Mouse (Mus musculus): ENCODE results near the gene Pinlyp. TPM values are rescaled to one million over a fixed set of nuclear protein-coding genes. Genes with fewer than 3 reads are reported as not detected.

The Pinlyp gene
- total RNA-seq, 2 experiments from 2014 or later = not detected

GRCm38 (mm10) chr7:24563191-24563836, 17.4 kb upstream of the Pinlyp start:
- no peak for DNase-seq (ENCODE audit: low spot score in 2 of 2)

DNA sequence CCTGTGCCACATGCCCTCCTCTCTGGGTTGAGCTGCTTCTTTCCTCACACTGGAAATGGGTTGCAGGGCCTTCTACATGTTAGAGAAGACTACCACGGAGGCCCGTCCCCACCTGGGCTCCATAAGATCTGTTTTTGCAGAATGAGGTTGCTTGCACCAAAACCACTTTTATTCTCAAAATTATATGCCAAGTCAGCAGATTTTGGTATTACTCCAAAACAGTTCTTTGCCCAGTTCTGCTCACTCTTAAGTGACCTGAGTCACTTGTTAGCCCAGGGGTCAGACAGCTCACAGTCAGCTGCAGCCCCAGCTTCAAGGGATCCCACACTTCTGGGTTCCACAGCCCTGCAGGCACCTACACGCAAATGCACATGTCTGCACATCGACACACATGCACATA, 15.5 kb upstream of the Pinlyp start:
- no peak for DNase-seq (ENCODE audit: low spot score in 2 of 2)

DNA sequence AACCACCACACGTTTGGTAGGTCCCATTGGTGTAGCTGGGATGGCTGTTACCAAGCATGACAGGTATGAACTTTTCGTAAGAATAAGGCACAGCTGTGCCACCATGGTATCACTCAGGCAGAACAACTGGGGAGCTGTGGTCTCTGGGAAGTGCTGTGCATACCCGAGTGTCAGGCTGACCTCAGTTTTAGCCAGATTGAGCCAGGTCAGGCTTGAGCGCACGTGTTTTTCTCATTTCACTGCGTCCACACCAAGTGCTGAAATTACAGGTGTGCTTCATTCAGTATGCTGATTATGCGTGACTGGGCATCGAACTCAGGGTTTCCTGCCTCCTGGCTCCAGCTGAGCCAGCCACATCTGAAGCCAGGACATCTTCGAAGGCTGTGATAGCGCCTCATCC, 9.9 kb upstream of the Pinlyp start:
- no peak for DNase-seq (ENCODE audit: low spot score in 2 of 2)

DNA sequence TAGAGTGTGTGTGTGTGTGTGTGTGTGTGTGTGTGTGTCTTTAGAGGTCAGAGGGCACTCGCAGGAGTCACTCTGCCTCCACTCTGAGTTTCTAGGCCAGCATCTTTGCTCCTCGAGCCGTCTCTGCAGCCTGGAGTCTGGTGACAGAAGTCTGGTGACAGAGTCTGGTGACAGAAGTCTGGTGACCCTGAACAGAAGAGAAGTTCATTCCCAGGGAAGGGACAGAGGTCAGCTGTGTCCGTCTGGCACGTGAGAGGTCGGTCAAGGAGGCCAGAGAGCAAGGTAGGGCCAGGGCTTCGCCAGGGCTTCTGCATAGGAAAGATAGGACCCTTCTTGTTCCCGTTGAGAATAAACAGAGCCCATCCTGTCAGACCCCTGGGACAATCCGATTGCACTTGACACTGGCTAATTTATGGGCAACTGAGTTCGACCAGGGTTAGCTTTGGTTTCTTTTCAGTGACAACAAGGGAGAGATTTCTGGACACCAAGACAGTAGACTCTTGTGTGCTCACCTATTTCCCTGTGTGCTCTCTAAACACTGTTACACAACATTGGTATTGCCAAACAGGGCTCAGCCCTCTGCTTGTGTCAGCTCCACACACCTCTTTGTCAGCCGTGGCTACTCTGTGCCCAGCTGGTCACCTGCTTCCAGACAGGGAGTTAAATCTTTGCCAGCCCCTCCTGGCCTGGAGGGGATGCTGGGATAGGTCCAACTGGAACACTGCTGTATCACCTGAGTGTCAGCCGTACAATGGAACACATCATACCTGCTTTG, 6.3 kb upstream of the Pinlyp start:
- DNase-seq (ENCODE audit: low spot score in 2 of 2) = no peak

- DNase-seq (ENCODE audit: low spot score in 2 of 2) = no peak
These were observed 1.7 kb upstream of the Pinlyp start for GRCm38 (mm10) chr7:24547534-24548036.

- peak; percentile 98 to 100 for DNase-seq (ENCODE audit: low spot score in 2 of 2)
These were observed 894 bp upstream of the Pinlyp start for GRCm38 (mm10) chr7:24546634-24547389.

DNA sequence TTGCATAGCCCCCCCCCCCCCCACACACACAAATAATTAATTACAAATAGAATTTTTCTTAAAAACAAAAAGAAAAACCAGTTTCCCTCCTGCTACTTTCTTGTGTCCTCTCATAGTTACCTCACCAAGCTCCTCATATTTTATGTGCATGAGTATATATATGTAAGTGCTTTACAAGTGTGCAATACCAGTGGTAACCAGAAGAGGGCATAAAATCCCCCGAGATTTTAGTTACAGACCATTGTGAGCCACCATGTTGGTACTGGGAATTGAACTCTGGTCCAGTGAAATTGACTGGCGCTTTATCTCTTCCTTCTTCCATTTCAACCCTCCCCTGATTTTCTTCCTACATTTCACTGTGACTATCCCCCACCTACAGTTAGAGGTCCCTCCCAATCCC, 1.4 kb downstream of the Pinlyp start:
- no peak for DNase-seq (ENCODE audit: low spot score in 2 of 2)

- no peak for DNase-seq (ENCODE audit: low spot score in 2 of 2)
These were observed 6.2 kb downstream of the Pinlyp start for GRCm38 (mm10) chr7:24539686-24540085.

GRCm38 (mm10) chr7:24538701-24539100, 7.2 kb downstream of the Pinlyp start:
- DNase-seq (ENCODE audit: low spot score in 2 of 2) = no peak

GRCm38 (mm10) chr7:24538154-24538553, 7.8 kb downstream of the Pinlyp start:
- peak; percentile 29 to 67 for DNase-seq (ENCODE audit: low spot score in 2 of 2)

DNA sequence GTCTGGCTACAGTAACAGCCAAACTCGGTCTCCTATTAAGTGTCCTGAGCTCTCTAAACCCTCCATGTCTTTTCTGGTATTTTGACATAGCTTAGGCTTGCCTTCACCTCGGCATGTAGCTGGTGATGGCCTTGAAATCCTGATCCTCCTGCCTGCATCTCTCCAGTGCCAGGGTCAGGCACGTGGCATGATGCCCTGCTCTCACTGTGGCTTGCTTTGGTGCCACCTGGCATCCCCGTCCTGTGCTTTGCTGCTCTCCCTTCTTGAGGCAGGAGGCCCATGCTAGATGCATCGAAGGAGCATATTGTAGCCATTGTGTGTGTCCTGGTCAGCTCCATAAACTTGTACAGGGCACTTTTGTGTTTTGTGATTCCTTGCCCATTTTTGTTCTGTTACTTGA, 8.3 kb downstream of the Pinlyp start:
- no peak for DNase-seq (ENCODE audit: low spot score in 2 of 2)

DNA sequence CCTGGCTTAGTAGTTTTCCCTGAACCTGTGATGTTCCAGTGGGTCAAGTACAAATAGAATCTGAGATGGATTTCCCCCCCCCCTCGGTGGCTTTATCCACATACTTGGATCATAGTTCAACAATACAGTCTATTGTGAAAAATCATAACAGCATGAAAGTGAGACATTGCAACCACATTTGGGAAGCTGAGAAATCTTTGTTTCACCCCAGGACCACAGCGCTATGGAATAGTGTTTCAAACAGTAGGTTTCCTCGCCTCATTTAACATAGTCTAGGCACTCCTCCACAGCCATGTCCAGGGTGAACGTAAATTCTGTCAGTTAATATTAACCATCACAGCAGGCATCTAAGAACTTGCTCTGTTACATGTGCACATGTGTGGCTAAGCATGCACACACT, 8.8 kb downstream of the Pinlyp start:
- DNase-seq (ENCODE audit: low spot score in 2 of 2) = no peak

DNA sequence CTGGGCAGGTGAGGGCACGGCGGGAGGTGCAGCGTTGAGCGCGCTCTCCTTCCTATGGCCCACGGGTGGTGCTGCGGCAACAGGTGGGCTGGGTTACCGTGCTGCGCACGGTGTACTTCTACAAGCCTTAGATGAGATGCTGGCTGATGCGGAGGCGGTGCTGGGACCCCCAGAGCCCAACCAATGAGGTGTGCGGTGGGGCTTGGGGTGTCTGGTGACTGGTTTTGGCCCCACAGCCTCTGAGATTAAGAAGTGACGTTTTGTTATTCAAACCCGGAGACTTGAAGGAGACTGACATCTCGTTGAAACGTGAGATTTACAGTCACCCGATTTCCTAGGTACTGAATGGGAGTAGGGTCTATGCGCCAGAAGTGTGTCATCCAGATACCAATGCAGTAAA, 11.6 kb downstream of the Pinlyp start:
- DNase-seq (ENCODE audit: low spot score in 2 of 2) = no peak

DNA sequence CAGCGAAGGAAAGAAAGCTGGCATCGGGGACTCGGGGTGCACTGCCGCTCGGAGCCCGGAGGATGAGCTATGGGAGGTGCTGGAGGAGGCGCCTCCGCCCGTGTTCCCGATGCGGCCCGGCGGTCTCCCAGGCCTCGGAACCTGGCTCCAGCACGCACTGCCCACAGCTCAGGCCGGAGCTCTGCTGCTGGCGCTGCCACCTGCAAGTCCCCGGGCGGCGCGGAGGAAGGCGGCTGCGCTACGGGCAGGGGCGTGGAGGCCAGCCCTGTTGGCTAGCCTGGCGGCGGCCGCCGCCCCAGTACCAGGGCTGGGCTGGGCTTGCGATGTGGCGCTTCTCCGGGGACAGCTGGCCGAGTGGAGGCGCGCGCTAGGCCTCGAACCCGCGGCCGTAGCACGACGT, 12.1 kb downstream of the Pinlyp start:
- DNase-seq (ENCODE audit: low spot score in 2 of 2) = no peak

DNA sequence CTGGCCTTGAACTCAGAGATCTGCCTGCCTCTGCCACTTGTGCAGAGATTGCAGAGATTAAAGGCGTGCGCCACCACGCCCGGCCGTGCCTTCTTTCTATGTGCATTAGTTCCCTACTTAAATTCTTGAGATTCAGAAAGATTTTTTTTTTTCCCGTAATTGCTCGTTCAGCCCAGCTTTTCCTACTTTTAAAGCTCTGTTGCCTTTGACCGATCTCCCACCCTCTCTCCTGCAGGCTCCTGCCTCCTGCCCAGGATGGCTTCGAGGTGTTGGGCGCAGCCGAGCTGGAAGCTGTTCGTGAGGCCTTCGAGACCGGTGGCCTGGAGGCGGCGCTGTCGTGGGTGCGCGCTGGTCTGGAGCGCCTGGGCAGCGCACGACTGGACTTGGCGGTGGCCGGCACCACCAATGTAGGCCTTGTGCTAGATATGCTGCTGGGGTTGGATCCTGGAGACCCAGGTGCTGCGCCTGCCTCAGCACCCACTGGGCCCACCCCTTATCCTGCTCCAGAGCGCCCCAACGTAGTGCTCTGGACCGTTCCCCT, 12.8 kb downstream of the Pinlyp start:
- no peak for DNase-seq (ENCODE audit: low spot score in 2 of 2)

GRCm38 (mm10) chr7:24531211-24531971, 14.5 kb downstream of the Pinlyp start:
- DNase-seq (ENCODE audit: low spot score in 2 of 2) = peak; percentile 72 to 79

DNA sequence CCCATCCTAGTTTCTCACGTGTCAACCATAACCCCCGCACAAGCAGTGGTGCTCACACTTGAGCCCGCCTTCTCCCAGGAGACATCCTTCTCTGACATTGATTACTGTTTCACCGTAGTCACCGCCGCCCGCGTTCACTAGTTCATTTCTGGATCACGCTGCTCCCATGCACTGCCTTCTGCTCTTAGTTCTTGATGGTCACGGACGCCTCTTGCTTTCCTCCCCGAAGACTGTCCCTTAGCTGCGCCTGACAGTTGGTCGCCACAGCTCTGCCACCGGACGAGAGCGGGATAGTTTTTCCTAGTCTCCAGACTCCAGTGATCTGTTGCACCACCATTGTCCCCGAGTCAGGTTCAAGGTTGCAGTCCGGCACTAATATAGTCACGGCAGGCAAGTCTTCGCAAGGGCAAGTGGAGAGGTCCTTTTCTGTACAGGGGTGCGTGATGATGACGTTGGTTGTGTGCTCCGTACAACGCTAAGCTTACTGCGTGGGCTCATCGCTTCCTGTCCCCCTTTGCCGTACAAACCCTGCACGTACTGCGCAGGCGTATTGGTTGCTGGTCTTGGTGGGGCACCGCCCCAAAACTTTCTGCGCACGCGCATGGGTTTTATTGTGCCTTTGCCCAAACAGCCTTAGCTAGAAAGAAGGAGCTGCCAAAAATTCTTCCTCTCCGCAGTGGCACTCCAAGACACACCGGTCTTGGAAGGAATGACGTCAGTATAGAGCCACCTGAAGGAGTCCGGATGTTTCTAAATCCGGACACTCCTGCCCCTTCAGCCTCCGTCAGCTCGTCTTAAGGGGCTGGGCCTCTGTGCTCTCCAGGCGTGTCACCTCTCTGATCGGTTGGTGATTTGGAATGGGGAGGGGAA, 15.6 kb downstream of the Pinlyp start, which contains the start of gene Irgq:
Gene Irgq, plus strand, starts transcription at position 628 of the 870 bp plus-strand sequence.
- peak; percentile 98 to 100 for DNase-seq (ENCODE audit: low spot score in 2 of 2)

DNA sequence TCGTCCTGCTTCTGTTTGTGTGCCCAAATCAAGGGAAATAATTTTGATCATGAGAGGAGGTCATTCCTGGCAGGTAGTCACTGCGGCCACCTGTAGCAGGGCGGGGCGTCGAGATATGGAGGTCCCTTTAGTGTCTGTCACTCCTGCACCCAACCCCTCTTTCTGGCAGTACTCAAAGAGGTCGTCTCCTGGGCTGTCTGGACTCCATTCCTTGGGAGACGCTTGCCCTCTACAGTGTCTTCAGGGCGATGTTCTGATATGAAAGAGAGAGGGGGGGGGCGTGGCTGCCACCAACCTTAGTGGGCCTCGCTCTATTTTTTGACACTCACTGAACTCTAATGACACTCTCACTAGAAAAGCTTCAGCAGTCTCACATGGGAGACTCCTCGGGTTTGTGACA, 16.3 kb downstream of the Pinlyp start:
- no peak for DNase-seq (ENCODE audit: low spot score in 2 of 2)

DNA sequence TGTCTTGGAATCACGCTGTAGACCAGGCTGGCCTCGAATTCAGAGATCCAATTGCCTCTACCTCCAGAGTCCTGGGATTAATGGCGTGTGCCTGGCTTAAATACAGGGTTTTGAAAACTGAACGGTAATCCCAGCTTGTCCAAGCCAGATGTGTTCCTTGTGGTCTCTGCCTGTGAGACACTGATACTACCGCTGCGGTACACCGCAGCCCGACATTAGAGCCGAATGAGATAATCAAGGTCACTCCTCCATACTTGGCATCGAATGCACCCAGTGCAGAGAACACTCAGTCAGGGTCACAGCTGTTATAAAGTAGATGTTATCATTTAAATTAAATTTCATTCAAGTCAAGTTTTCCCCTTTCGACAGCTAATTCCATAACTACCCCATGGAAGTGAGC, 17.1 kb downstream of the Pinlyp start:
- DNase-seq (ENCODE audit: low spot score in 2 of 2) = no peak

Data from layer of hippocampus, postnatal 14 days (tissue).